Mouse (Mus musculus): ENCODE results near the gene Mtmr1. TPM values are rescaled to one million over a fixed set of nuclear protein-coding genes. Genes with fewer than 3 reads are reported as not detected.

Gene Mtmr1
- polyA plus RNA-seq, 1 experiment from 2014 or later: 17.1 TPM

GRCm38 (mm10) chrX:71376781-71377180, 12.2 kb downstream of the Mtmr1 start:
- no peak overlapping the region for H3K4me2 ChIP-seq (ENCODE audit: low read length)
- H3K9me3 ChIP-seq (ENCODE audit: control insufficient read depth, low read length): no peaks in the 10 kb centered on the region
- no peaks in the 10 kb centered on the region for H3K4me1 ChIP-seq (ENCODE audit: control insufficient read depth in 2 of 2, insufficient read depth in 2 of 2, low read length in 2 of 2)
- H3K27me3 ChIP-seq (ENCODE audit: control insufficient read depth, insufficient read depth, low read length): no peaks in the 10 kb centered on the region
- WGBS: 85% methylated on average over 1 of the region's 1 CpGs
- H3K27ac ChIP-seq (replicated peaks in 1 of 2; ENCODE audit: control insufficient read depth in 1 of 2, insufficient read depth in 1 of 2, low read depth in 2 of 2, low read length in 2 of 2): no peak overlapping the region
- H3K9ac ChIP-seq (ENCODE audit: low read length): no peak overlapping the region
- 0 out of 2 replicates have a peak, but pooled peaks cover 6% of the 10 kb centered on the region for H3K36me3 ChIP-seq (ENCODE audit: control insufficient read depth, insufficient read depth, low read length)
- H3K4me3 ChIP-seq (ENCODE audit: control insufficient read depth in 1 of 2, insufficient read depth in 1 of 2, low read depth in 1 of 2, low read length in 2 of 2): no peak overlapping the region
- no peak for ATAC-seq (ENCODE audit: insufficient number of reproducible peaks, insufficient read depth, low FRiP score, low read depth)

- Histone ChIP-seq H3K9ac (ENCODE audit: low read length) (no peak overlapping the region), H3K36me3 (ENCODE audit: control insufficient read depth, insufficient read depth, low read length) (0 out of 2 replicates have a peak, but pooled peaks cover 6% of the 10 kb centered on the region), H3K4me1 (ENCODE audit: control insufficient read depth in 2 of 2, insufficient read depth in 2 of 2, low read length in 2 of 2) (no peaks in the 10 kb centered on the region), H3K27me3 (ENCODE audit: control insufficient read depth, insufficient read depth, low read length) (no peaks in the 10 kb centered on the region), H3K9me3 (ENCODE audit: control insufficient read depth, low read length) (no peaks in the 10 kb centered on the region), H3K4me2 (ENCODE audit: low read length) (no peak overlapping the region), H3K27ac (replicated peaks in 1 of 2; ENCODE audit: control insufficient read depth in 1 of 2, insufficient read depth in 1 of 2, low read depth in 2 of 2, low read length in 2 of 2) (no peak overlapping the region), H3K4me3 (ENCODE audit: control insufficient read depth in 1 of 2, insufficient read depth in 1 of 2, low read depth in 1 of 2, low read length in 2 of 2) (no peak overlapping the region)
- 89% methylated on average over 2 of the region's 2 CpGs for WGBS
- no peak for ATAC-seq (ENCODE audit: insufficient number of reproducible peaks, insufficient read depth, low FRiP score, low read depth)
Measured at GRCm38 (mm10) chrX:71378435-71378834, 13.9 kb downstream of the Mtmr1 start.

- 35% methylated on average over 5 of the region's 5 CpGs for WGBS
- H3K9me3 ChIP-seq (ENCODE audit: control insufficient read depth, low read length): no peaks in the 10 kb centered on the region
Measured at GRCm38 (mm10) chrX:71381571-71381970, 17.0 kb downstream of the Mtmr1 start.

GRCm38 (mm10) chrX:71396326-71396725, 31.8 kb downstream of the Mtmr1 start:
- Histone ChIP-seq H3K36me3 (ENCODE audit: control insufficient read depth, insufficient read depth, low read length) (peaks cover 17% of the 10 kb centered on the region; the same call in 1 of the 2 replicates), H3K4me1 (ENCODE audit: control insufficient read depth in 2 of 2, insufficient read depth in 2 of 2, low read length in 2 of 2) (no peaks in the 10 kb centered on the region), H3K4me3 (ENCODE audit: control insufficient read depth in 1 of 2, insufficient read depth in 1 of 2, low read depth in 1 of 2, low read length in 2 of 2) (no peak overlapping the region), H3K9me3 (ENCODE audit: control insufficient read depth, low read length) (no peaks in the 10 kb centered on the region), H3K9ac (ENCODE audit: low read length) (no peak overlapping the region), H3K27me3 (ENCODE audit: control insufficient read depth, insufficient read depth, low read length) (no peaks in the 10 kb centered on the region), H3K27ac (replicated peaks in 1 of 2; ENCODE audit: control insufficient read depth in 1 of 2, insufficient read depth in 1 of 2, low read depth in 2 of 2, low read length in 2 of 2) (no peak overlapping the region), H3K4me2 (ENCODE audit: low read length) (no peak overlapping the region)
- 65% methylated on average over 4 of the region's 4 CpGs for WGBS
- no peak for ATAC-seq (ENCODE audit: insufficient number of reproducible peaks, insufficient read depth, low FRiP score, low read depth)

More at GRCm38 (mm10) chrX:71381571-71381970, 17.0 kb downstream of the Mtmr1 start:
- Histone ChIP-seq H3K27ac (replicated peaks in 1 of 2; ENCODE audit: control insufficient read depth in 1 of 2, insufficient read depth in 1 of 2, low read depth in 2 of 2, low read length in 2 of 2) (no peak overlapping the region), H3K4me2 (ENCODE audit: low read length) (no peak overlapping the region), H3K9ac (ENCODE audit: low read length) (no peak overlapping the region), H3K4me1 (ENCODE audit: control insufficient read depth in 2 of 2, insufficient read depth in 2 of 2, low read length in 2 of 2) (no peaks in the 10 kb centered on the region), H3K4me3 (ENCODE audit: control insufficient read depth in 1 of 2, insufficient read depth in 1 of 2, low read depth in 1 of 2, low read length in 2 of 2) (no peak overlapping the region), H3K36me3 (ENCODE audit: control insufficient read depth, insufficient read depth, low read length) (0 out of 2 replicates have a peak, but pooled peaks cover 6% of the 10 kb centered on the region), H3K27me3 (ENCODE audit: control insufficient read depth, insufficient read depth, low read length) (no peaks in the 10 kb centered on the region)
- no peak; the same call in 1 of the 2 replicates for ATAC-seq (ENCODE audit: insufficient number of reproducible peaks, insufficient read depth, low FRiP score, low read depth)

- H3K36me3 ChIP-seq (ENCODE audit: control insufficient read depth, insufficient read depth, low read length): 0 out of 2 replicates have a peak, but pooled peaks cover 8% of the 10 kb centered on the region
- H3K27ac ChIP-seq (replicated peaks in 1 of 2; ENCODE audit: control insufficient read depth in 1 of 2, insufficient read depth in 1 of 2, low read depth in 2 of 2, low read length in 2 of 2): no peak overlapping the region
- no peaks in the 10 kb centered on the region for H3K4me1 ChIP-seq (ENCODE audit: control insufficient read depth in 2 of 2, insufficient read depth in 2 of 2, low read length in 2 of 2)
- no peaks in the 10 kb centered on the region for H3K9me3 ChIP-seq (ENCODE audit: control insufficient read depth, low read length)
- ATAC-seq (ENCODE audit: insufficient number of reproducible peaks, insufficient read depth, low FRiP score, low read depth): no peak
- no peaks in the 10 kb centered on the region for H3K27me3 ChIP-seq (ENCODE audit: control insufficient read depth, insufficient read depth, low read length)
- no peak overlapping the region for H3K4me3 ChIP-seq (ENCODE audit: control insufficient read depth in 1 of 2, insufficient read depth in 1 of 2, low read depth in 1 of 2, low read length in 2 of 2)
- no peak overlapping the region for H3K9ac ChIP-seq (ENCODE audit: low read length)
- H3K4me2 ChIP-seq (ENCODE audit: low read length): no peak overlapping the region
Measured at GRCm38 (mm10) chrX:71406290-71406689, 41.7 kb downstream of the Mtmr1 start.

GRCm38 (mm10) chrX:71408386-71408785, 43.8 kb downstream of the Mtmr1 start:
- ATAC-seq (ENCODE audit: insufficient number of reproducible peaks, insufficient read depth, low FRiP score, low read depth): no peak
- H3K4me1 ChIP-seq (ENCODE audit: control insufficient read depth in 2 of 2, insufficient read depth in 2 of 2, low read length in 2 of 2): no peaks in the 10 kb centered on the region
- 65% methylated on average over 1 of the region's 1 CpGs for WGBS
- no peak overlapping the region for H3K27ac ChIP-seq (replicated peaks in 1 of 2; ENCODE audit: control insufficient read depth in 1 of 2, insufficient read depth in 1 of 2, low read depth in 2 of 2, low read length in 2 of 2)
- no peaks in the 10 kb centered on the region for H3K9me3 ChIP-seq (ENCODE audit: control insufficient read depth, low read length)
- H3K27me3 ChIP-seq (ENCODE audit: control insufficient read depth, insufficient read depth, low read length): no peaks in the 10 kb centered on the region
- H3K36me3 ChIP-seq (ENCODE audit: control insufficient read depth, insufficient read depth, low read length): no peaks in the 10 kb centered on the region
- no peak overlapping the region for H3K4me2 ChIP-seq (ENCODE audit: low read length)
- H3K9ac ChIP-seq (ENCODE audit: low read length): no peak overlapping the region
- H3K4me3 ChIP-seq (ENCODE audit: control insufficient read depth in 1 of 2, insufficient read depth in 1 of 2, low read depth in 1 of 2, low read length in 2 of 2): no peak overlapping the region

GRCm38 (mm10) chrX:71412776-71413175, 48.2 kb downstream of the Mtmr1 start:
- Histone ChIP-seq H3K4me2 (ENCODE audit: low read length) (no peak overlapping the region), H3K27ac (replicated peaks in 1 of 2; ENCODE audit: control insufficient read depth in 1 of 2, insufficient read depth in 1 of 2, low read depth in 2 of 2, low read length in 2 of 2) (no peak overlapping the region), H3K9me3 (ENCODE audit: control insufficient read depth, low read length) (no peaks in the 10 kb centered on the region), H3K4me3 (ENCODE audit: control insufficient read depth in 1 of 2, insufficient read depth in 1 of 2, low read depth in 1 of 2, low read length in 2 of 2) (no peak overlapping the region), H3K4me1 (ENCODE audit: control insufficient read depth in 2 of 2, insufficient read depth in 2 of 2, low read length in 2 of 2) (no peaks in the 10 kb centered on the region), H3K36me3 (ENCODE audit: control insufficient read depth, insufficient read depth, low read length) (0 out of 2 replicates have a peak, but pooled peaks cover 7% of the 10 kb centered on the region), H3K9ac (ENCODE audit: low read length) (no peak overlapping the region), H3K27me3 (ENCODE audit: control insufficient read depth, insufficient read depth, low read length) (no peaks in the 10 kb centered on the region)
- no peak for ATAC-seq (ENCODE audit: insufficient number of reproducible peaks, insufficient read depth, low FRiP score, low read depth)
- 68% methylated on average over 3 of the region's 3 CpGs for WGBS

- H3K4me2 ChIP-seq (ENCODE audit: low read length): no peak overlapping the region
- no peaks in the 10 kb centered on the region for H3K9me3 ChIP-seq (ENCODE audit: control insufficient read depth, low read length)
- no peak overlapping the region for H3K27ac ChIP-seq (replicated peaks in 1 of 2; ENCODE audit: control insufficient read depth in 1 of 2, insufficient read depth in 1 of 2, low read depth in 2 of 2, low read length in 2 of 2)
- H3K36me3 ChIP-seq (ENCODE audit: control insufficient read depth, insufficient read depth, low read length): peaks cover 7% of the 10 kb centered on the region; the same call in 1 of the 2 replicates
- WGBS: 75% methylated on average over 4 of the region's 4 CpGs
- H3K4me3 ChIP-seq (ENCODE audit: control insufficient read depth in 1 of 2, insufficient read depth in 1 of 2, low read depth in 1 of 2, low read length in 2 of 2): no peak overlapping the region
- ATAC-seq (ENCODE audit: insufficient number of reproducible peaks, insufficient read depth, low FRiP score, low read depth): no peak
- H3K4me1 ChIP-seq (ENCODE audit: control insufficient read depth in 2 of 2, insufficient read depth in 2 of 2, low read length in 2 of 2): no peaks in the 10 kb centered on the region
- no peaks in the 10 kb centered on the region for H3K27me3 ChIP-seq (ENCODE audit: control insufficient read depth, insufficient read depth, low read length)
- no peak overlapping the region for H3K9ac ChIP-seq (ENCODE audit: low read length)
Measured at GRCm38 (mm10) chrX:71413616-71414015, 49.1 kb downstream of the Mtmr1 start.
